Mouse (Mus musculus): ENCODE data around the gene Gpr19.

DNA sequence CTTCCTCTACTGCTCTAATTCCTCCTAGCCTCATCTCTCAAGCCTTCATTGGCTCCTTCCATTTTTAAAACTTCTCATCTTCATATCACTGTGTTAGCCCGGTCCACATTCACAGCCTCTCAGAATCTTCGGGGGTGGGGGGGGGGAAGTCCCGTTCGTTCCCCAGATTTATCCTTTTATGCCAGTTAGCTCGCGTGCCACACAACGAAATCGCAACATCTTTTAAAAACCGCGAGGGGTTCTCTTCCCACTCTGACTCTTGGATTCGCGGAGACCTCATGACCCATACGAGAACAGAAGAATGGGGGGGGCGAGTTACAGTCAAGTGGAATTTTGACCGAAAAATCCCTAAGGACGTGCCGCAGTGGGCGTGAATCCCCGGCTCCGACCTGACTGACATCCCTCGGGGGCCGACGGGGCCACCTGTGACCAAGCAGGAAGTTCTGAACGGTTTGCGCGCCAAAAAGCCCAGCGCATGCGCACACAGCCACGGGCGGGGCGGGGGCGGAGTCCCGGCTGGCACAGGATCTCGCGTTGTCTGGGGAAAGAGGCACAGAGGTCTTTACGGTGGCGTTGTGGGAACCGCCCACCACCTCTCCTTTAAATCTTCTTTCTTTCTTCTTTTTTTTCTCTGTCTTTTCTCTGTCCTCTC is 809 bp downstream of the Gpr19 start:
- TF ChIP-seq CTCF (IDR thresholded peaks at IDR 0.05) (no peak), EP300 (IDR thresholded peaks at IDR 0.05) (no peak; the same call in 1 of the 2 replicates)
